Mouse (Mus musculus) myocyte (in vitro differentiated cells): ENCODE results near the gene Vti1a.

Experiments
- MAX ChIP-seq: IDR thresholded peaks from one replicate; pipeline ENCODE4 v1.6.1; 2011; ENCODE audit warnings: low read depth, mild to moderate bottlenecking, control low read depth
- MYOG ChIP-seq, 3 experiments: IDR thresholded peaks; one replicate each; pipeline ENCODE4 v1.6.1; 2011; ENCODE audit warnings: control low read depth in 2 of 3, low read depth in 2 of 3, mild to moderate bottlenecking in 2 of 3; ENCODE audit not compliant: insufficient read length in 2 of 3, control insufficient read depth in 1 of 3, insufficient read depth in 1 of 3
- POLR2A ChIP-seq: IDR thresholded peaks from one replicate; pipeline ENCODE4 v1.6.1; 2011; ENCODE audit warnings: low read depth, mild to moderate bottlenecking, control low read depth, moderate library complexity; ENCODE audit not compliant: insufficient read length
- POLR2AphosphoS2 ChIP-seq: IDR thresholded peaks from one replicate; pipeline ENCODE4 v1.6.1; 2011; ENCODE audit warnings: low read depth, control low read depth; ENCODE audit not compliant: insufficient read length
- USF1 ChIP-seq: IDR thresholded peaks from one replicate; pipeline ENCODE4 v1.6.1; 2011; ENCODE audit warnings: low read depth, mild to moderate bottlenecking, control low read depth, moderate library complexity

GRCm38 (mm10) chr19:55550176-55550575 is 234.1 kb downstream of the Vti1a start:
- TF ChIP-seq USF1 (no peak), MAX (no peak), POLR2A (no peak), MYOG (IDR thresholded peaks at IDR 0.05; ENCODE audit: control insufficient read depth in 1 of 3, insufficient read depth in 1 of 3, insufficient read length in 2 of 3, low read depth in 2 of 3) (no peak), POLR2AphosphoS2 (no peak)
